Mouse (Mus musculus) MEL-GATA-1-ER (cell line): Measurements from ENCODE around the gene Kiss1r.

ENCODE experiments used
- DNase-seq: peaks from one replicate; pipeline ENCODE4 v3.0.0-alpha.2; 2012; ENCODE audit warnings: low read depth; ENCODE audit errors: extremely low read depth

Kiss1r gene

GRCm38 (mm10) chr10:79921572-79921971, 4.8 kb downstream of the Kiss1r start:
- DNase-seq: no peak

DNA sequence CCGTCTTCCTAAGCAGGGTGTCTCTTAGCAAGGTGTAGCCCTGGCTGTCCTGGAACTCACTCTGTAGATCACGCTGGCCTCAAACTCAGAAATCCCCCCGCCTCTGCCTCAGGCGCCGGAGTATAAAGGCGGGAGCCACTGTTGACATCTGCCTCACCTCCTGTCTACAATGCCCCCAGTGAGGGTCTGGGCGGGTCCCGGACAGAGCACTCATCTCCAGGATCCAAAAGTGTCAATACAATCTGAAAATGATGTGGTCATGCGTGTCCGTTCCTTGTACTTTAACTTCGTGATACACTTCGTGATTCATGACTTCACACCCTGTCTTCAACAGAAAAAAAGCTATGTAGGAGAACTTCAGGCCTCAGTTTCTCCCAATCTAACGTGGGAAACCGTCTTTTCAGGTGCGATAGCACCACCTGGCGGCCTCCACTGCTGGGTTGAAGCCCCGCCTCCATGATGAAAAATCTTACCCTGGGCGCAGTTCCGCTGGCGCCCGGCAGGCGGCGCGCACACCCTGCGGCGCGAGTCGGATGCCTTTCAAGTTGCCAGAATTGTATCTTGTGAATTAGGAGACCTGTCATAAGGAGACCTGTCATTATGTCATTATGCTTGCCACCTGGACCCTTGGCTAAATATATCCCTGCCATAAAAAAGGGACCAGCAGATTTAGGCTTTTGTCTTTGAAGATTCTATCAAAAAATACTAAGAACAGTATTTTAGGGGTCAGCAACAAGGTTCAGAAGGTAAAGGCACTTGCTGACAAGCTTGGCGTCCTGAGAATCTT, 8.4 kb downstream of the Kiss1r start:
- DNase-seq: peak; percentile 62

- no peak for DNase-seq
Observed at GRCm38 (mm10) chr10:79925785-79926490, 9.2 kb downstream of the Kiss1r start.

GRCm38 (mm10) chr10:79926491-79927323, 9.9 kb downstream of the Kiss1r start, which contains the start of gene Arid3a:
Arid3a (plus strand) TSS chr10:79927043.
- DNase-seq: peak; percentile 79

DNA sequence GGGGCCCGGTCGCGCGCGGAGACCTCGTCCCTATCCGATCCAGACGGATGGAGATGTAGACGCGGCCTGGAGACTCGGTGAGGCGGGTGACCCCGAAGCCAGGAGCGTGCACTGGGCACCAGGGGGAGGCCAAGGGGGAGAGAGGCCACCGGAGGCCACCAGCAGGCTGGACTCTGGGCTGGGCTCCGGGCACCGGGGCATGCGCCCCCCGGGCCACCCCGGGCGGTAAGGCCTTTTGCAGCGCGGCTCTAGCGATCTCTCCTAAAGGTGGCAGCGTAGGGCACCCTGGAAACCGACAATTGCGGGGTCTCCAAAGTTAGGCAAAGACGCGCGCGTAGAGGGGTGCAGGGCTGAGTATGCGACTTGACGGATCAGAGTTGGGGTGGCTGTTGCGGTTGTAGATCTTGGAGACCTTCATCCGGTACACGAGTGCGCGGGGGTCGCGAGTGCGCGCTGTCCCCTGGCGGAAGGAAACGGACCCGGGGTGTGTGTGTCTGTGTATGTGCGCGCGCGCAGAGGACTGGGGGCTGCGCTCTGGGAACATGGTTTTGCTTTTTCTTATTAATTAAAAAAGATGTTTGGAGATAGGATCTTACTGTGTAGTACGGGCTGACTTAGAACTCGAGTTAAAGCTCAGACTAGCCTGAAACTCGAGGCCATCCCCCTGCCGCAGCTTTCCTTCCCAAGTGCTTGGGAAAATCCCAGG, 10.7 kb downstream of the Kiss1r start:
- no peak for DNase-seq

- DNase-seq: no peak
Observed at GRCm38 (mm10) chr10:79928030-79928694, 11.4 kb downstream of the Kiss1r start.

GRCm38 (mm10) chr10:79928907-79929701, 12.3 kb downstream of the Kiss1r start:
- no peak for DNase-seq

- no peak for DNase-seq
Observed at GRCm38 (mm10) chr10:79929967-79930825, 13.4 kb downstream of the Kiss1r start.

GRCm38 (mm10) chr10:79930826-79931186, 14.0 kb downstream of the Kiss1r start:
- no peak for DNase-seq

GRCm38 (mm10) chr10:79931797-79932196, 15.0 kb downstream of the Kiss1r start:
- no peak for DNase-seq

DNA sequence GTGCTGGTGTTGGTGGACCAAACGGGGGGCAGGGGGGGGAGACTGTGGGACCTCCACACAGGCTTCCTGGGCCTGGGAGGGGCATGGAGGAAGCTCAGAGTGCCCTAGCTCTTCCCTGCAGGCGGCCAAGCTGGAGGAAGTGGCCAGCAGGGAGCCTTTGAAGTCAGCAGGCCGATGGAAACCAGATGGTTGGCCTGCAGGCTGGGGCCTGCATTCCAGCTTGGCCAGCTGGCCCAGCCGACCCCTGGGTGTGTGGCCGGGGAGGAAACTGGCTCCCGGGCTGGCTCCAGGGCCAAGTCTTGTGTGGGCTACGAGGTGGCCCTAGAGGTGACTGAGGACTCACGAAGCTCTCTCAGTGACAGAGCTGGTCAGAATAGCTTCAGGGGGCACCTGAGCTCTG, 16.0 kb downstream of the Kiss1r start:
- DNase-seq: no peak

DNA sequence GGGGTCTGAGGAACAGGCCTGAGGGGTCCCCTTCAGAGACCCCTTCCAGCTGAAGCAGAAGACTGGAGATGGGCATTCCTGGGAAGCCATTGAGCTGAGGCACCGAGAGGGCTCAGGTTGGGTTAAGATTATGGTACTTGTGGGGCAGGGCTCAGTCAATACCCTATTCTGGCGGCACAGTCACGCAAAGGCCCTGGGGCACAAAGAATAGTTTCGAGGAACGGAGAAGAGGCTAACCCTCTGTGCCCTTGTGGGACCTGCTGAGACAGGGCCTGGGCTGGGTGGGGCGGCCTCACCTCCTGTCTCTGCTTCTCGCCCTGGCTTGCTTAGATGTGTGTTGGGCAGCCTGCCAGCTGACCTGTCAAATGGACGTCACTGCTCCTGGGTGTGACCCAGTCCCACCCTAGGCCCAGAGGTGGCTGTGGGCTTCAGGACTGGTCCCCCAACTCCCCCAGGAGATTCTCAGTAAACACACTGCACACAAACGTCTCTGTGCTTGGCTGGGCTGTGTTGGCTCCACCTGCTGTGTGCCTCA, 16.4 kb downstream of the Kiss1r start:
- no peak for DNase-seq

- no peak for DNase-seq
Observed at GRCm38 (mm10) chr10:79933861-79934260, 17.1 kb downstream of the Kiss1r start.

DNA sequence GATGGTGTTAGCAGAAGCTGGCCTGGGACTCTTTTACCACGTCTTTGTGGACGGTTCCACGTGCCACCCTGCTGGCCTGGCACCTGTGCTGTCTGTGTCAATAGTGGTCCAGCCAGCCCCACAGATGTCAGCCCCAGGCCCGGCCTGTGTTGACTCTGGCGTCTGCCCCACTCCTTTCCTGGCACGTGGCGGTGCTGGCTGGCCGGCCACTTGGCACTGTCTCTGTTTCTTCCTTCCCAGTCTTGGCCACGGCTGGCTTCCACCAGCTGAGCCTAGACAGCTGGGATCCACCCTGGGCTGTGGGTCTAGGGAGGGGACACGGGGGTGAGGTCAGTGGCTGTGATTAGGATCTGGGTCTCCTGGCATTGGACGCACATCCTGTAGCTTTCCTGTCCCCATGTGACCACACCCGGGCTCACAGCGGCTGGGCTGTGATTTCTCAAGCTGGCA, 17.5 kb downstream of the Kiss1r start:
- DNase-seq: no peak

- DNase-seq: no peak
Observed at GRCm38 (mm10) chr10:79934794-79935569, 18.2 kb downstream of the Kiss1r start.

DNA sequence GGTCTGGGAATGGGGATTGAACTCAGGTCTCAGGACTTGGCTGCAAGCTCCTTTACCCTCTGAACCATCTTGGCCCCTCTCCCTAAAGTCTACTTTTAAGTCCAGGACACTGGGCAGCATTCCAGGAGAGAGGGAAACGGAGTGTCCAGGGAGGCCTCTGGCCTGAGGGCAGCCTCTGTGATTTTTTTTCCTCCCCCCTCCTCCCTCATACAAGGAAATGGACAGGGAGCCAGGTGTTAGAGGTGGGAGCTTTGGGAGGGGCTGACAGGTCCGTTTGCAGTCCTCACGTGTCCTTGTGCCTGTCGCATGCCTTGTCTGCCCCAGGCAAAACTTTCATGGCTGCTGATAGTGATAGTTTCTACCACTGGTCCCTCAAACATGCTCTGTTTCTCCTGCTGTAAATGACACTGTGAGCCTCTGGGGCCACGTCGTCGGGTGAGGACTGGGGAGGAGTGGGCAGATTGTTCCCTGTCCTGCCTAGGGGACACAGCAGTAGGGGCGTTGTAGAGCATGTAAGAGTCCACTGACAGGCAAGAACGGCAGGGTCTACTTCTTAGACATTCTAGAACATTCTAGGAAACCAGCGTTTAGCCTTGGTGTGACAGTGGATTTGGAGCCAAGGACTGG, 19.6 kb downstream of the Kiss1r start:
- no peak for DNase-seq

DNA sequence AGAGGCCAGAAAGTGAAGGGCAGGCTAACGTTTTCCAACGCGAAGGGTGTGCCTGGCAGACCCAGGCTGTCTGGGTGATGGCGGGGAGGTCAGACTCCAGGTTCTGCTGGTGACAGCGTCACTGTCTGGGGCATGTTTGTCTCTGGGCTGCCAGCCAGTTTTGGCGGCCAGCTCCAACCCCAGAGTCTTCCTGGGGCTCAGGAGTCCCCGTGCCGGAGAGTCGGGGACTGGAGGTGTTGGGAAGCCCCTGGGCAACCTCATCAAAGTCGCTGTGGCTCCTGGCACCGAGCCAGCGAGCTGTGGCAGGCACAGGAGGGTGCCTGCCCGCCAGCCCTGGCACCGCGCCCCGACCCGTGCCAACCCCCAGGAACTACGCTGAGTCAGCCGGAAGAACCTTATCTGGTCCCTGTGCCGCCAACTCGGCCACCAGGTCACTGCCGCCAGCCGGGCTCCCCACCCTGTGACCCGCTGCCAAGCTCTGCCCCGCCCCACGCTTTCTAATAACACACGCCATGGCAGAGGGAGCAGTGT, 20.2 kb downstream of the Kiss1r start:
- DNase-seq: no peak
